Mouse (Mus musculus) megakaryocyte, adult 5-6 weeks (primary cell): ENCODE measurements around the gene Grip2. TPM values are rescaled to one million over a fixed set of nuclear protein-coding genes. Genes with fewer than 3 reads are reported as not detected.

Experiments used
- ATAC-seq: 2 replicates; pipeline ENCODE4 v1.8.0; 2016; ENCODE audit warnings: mild to moderate bottlenecking, inconsistent platforms; ENCODE audit not compliant: poor library complexity, severe bottlenecking
- total RNA-seq, 2 experiments: library from RNA; stranded (forward) in 1 of 2; stranded (reverse) in 1 of 2; fragments of 153-499, 151-499 nt in 1 of 2; fragments of 221-1000, 200-1000 nt in 1 of 2; gene quantifications; 2 replicates each; pipeline versions ENCODE4 v1.2.3 to v1.2.4; 2015 to 2017

The Grip2 gene
- not detected in 2 replicates for total RNA-seq (2015)
- total RNA-seq (2017) = not detected in 2 replicates

GRCm38 (mm10) chr6:91827016-91827570 lies at the start of gene Grip2:
Gene Grip2 (minus strand): TSS chr6:91827250.
- no peak for ATAC-seq

- ATAC-seq = no peak
These were observed 45.7 kb upstream of the Grip2 start for GRCm38 (mm10) chr6:91872781-91873180.

GRCm38 (mm10) chr6:91868091-91868490 lies 41.0 kb upstream of the Grip2 start:
- ATAC-seq = no peak

GRCm38 (mm10) chr6:91865601-91866000 lies 38.6 kb upstream of the Grip2 start:
- ATAC-seq = no peak

GRCm38 (mm10) chr6:91864595-91864994 lies 37.5 kb upstream of the Grip2 start:
- ATAC-seq = no peak

- no peak for ATAC-seq
These were observed 35.8 kb upstream of the Grip2 start for GRCm38 (mm10) chr6:91862848-91863247.

GRCm38 (mm10) chr6:91858339-91858738 lies 31.3 kb upstream of the Grip2 start:
- no peak for ATAC-seq

- peak; percentile 40; the same call in 1 of the 2 replicates for ATAC-seq
These were observed 25.5 kb upstream of the Grip2 start for GRCm38 (mm10) chr6:91852550-91852949.

GRCm38 (mm10) chr6:91843628-91844153 lies 16.6 kb upstream of the Grip2 start:
- ATAC-seq = no peak

- no peak for ATAC-seq
These were observed 16.0 kb upstream of the Grip2 start for GRCm38 (mm10) chr6:91842897-91843627.

GRCm38 (mm10) chr6:91839010-91839871 lies 12.2 kb upstream of the Grip2 start:
- no peak for ATAC-seq

GRCm38 (mm10) chr6:91832863-91833440 lies 5.9 kb upstream of the Grip2 start:
- no peak for ATAC-seq

GRCm38 (mm10) chr6:91827926-91828325 lies 876 bp upstream of the Grip2 start:
- no peak for ATAC-seq

- ATAC-seq = no peak
These were observed 8.8 kb downstream of the Grip2 start for GRCm38 (mm10) chr6:91818271-91818670.

- no peak for ATAC-seq
These were observed 11.1 kb downstream of the Grip2 start for GRCm38 (mm10) chr6:91815976-91816375.

- no peak for ATAC-seq
These were observed 13.4 kb downstream of the Grip2 start for GRCm38 (mm10) chr6:91813611-91814010.

GRCm38 (mm10) chr6:91810007-91810406 lies 17.0 kb downstream of the Grip2 start:
- ATAC-seq = no peak

GRCm38 (mm10) chr6:91808022-91808421 lies 19.0 kb downstream of the Grip2 start:
- ATAC-seq = no peak

GRCm38 (mm10) chr6:91807169-91807568 lies 19.9 kb downstream of the Grip2 start:
- no peak for ATAC-seq

- no peak for ATAC-seq
These were observed 22.9 kb downstream of the Grip2 start for GRCm38 (mm10) chr6:91804177-91804576.

- ATAC-seq = no peak
These were observed 28.6 kb downstream of the Grip2 start for GRCm38 (mm10) chr6:91798496-91798895.
